Mouse (Mus musculus) ES-Bruce4 (cell line): Measurements from ENCODE around the gene Slc5a10.

ENCODE experiments used
- CTCF ChIP-seq: IDR thresholded peaks from one replicate; pipeline ENCODE4 v1.8.1; 2011; ENCODE audit warnings: low read depth, low read length
- POLR2A ChIP-seq: IDR thresholded peaks from one replicate; pipeline ENCODE4 v1.8.1; 2011; ENCODE audit warnings: low read length; ENCODE audit not compliant: insufficient read depth

- TF ChIP-seq CTCF (peak; percentile 54), POLR2A (no peak)
These were observed 45.8 kb downstream of the Slc5a10 start for GRCm38 (mm10) chr11:61674839-61675159.
